Mouse (Mus musculus): ENCODE data around the gene Tyms. TPM values are rescaled to one million over a fixed set of nuclear protein-coding genes. Genes with fewer than 3 reads are reported as not detected.

Gene Tyms
- polyA plus RNA-seq, 1 experiment, result 30.0 TPM

- H3K4me1 ChIP-seq (ENCODE audit: control insufficient read depth, insufficient read depth, insufficient read length), result peaks cover 8% of the 10 kb centered on the region
- H3K27me3 ChIP-seq (ENCODE audit: control insufficient read depth, insufficient read depth, low read length), result peaks cover 8% of the 10 kb centered on the region
- H3K4me3 ChIP-seq (ENCODE audit: extremely low read depth, insufficient read depth, insufficient read length), result peak overlapping the region; percentile 43; the same call in 1 of the 2 replicates
- DNase-seq (ENCODE audit: low read depth in 1 of 2, low spot score in 2 of 2), result peak; percentile 23 to 34
- no peak overlapping the region for H3K27ac ChIP-seq (ENCODE audit: insufficient read depth, low read length)
- WGBS, result 3% methylated on average over 101 of the region's 103 CpGs
- TF ChIP-seq POLR2A (IDR thresholded peaks at IDR 0.05; ENCODE audit: low read depth, low read length), result no peak
- TF ChIP-seq CTCF (IDR thresholded peaks at IDR 0.05; ENCODE audit: extremely low read depth, insufficient read depth, insufficient read length, insufficient replicate concordance), result peak; percentile 33; the same call in 1 of the 2 replicates
- H3K36me3 ChIP-seq (ENCODE audit: control insufficient read depth, insufficient read depth, low read length), result peaks cover 4% of the 10 kb centered on the region
Measured at GRCm38 (mm10) chr5:30113881-30114760, 40.7 kb upstream of the Tyms start.

- H3K27ac ChIP-seq (ENCODE audit: insufficient read depth, low read length), result no peak overlapping the region
- peaks cover 8% of the 10 kb centered on the region for H3K4me1 ChIP-seq (ENCODE audit: control insufficient read depth, insufficient read depth, insufficient read length)
- no peak overlapping the region for H3K4me3 ChIP-seq (ENCODE audit: extremely low read depth, insufficient read depth, insufficient read length)
- no peak for DNase-seq (ENCODE audit: low read depth in 1 of 2, low spot score in 2 of 2)
- H3K36me3 ChIP-seq (ENCODE audit: control insufficient read depth, insufficient read depth, low read length), result no peaks in the 10 kb centered on the region; the same call in 1 of the 2 replicates
- no peak for TF ChIP-seq CTCF (IDR thresholded peaks at IDR 0.05; ENCODE audit: extremely low read depth, insufficient read depth, insufficient read length, insufficient replicate concordance)
- no peak for TF ChIP-seq POLR2A (IDR thresholded peaks at IDR 0.05; ENCODE audit: low read depth, low read length)
- H3K27me3 ChIP-seq (ENCODE audit: control insufficient read depth, insufficient read depth, low read length), result peaks cover 8% of the 10 kb centered on the region
- 93% methylated on average over 3 of the region's 3 CpGs for WGBS
Measured at GRCm38 (mm10) chr5:30112533-30113068, 39.2 kb upstream of the Tyms start.

GRCm38 (mm10) chr5:30111771-30112170, 38.4 kb upstream of the Tyms start:
- no peak for DNase-seq (ENCODE audit: low read depth in 1 of 2, low spot score in 2 of 2)
- Histone ChIP-seq H3K4me3 (ENCODE audit: extremely low read depth, insufficient read depth, insufficient read length) (no peak overlapping the region), H3K4me1 (ENCODE audit: control insufficient read depth, insufficient read depth, insufficient read length) (peaks cover 8% of the 10 kb centered on the region), H3K36me3 (ENCODE audit: control insufficient read depth, insufficient read depth, low read length) (no peaks in the 10 kb centered on the region), H3K27me3 (ENCODE audit: control insufficient read depth, insufficient read depth, low read length) (peaks cover 8% of the 10 kb centered on the region), H3K27ac (ENCODE audit: insufficient read depth, low read length) (no peak overlapping the region)
- TF ChIP-seq CTCF (IDR thresholded peaks at IDR 0.05; ENCODE audit: extremely low read depth, insufficient read depth, insufficient read length, insufficient replicate concordance), result no peak
- TF ChIP-seq POLR2A (IDR thresholded peaks at IDR 0.05; ENCODE audit: low read depth, low read length), result no peak
- 73% methylated on average over 3 of the region's 3 CpGs for WGBS

- no peaks in the 10 kb centered on the region for H3K36me3 ChIP-seq (ENCODE audit: control insufficient read depth, insufficient read depth, low read length)
- peaks cover 8% of the 10 kb centered on the region for H3K4me1 ChIP-seq (ENCODE audit: control insufficient read depth, insufficient read depth, insufficient read length)
- H3K27me3 ChIP-seq (ENCODE audit: control insufficient read depth, insufficient read depth, low read length), result peaks cover 8% of the 10 kb centered on the region
- TF ChIP-seq POLR2A (IDR thresholded peaks at IDR 0.05; ENCODE audit: low read depth, low read length) (no peak), CTCF (IDR thresholded peaks at IDR 0.05; ENCODE audit: extremely low read depth, insufficient read depth, insufficient read length, insufficient replicate concordance) (no peak)
- H3K27ac ChIP-seq (ENCODE audit: insufficient read depth, low read length), result no peak overlapping the region
- 4% methylated on average over 18 of the region's 18 CpGs for WGBS
- DNase-seq (ENCODE audit: low read depth in 1 of 2, low spot score in 2 of 2), result no peak
- H3K4me3 ChIP-seq (ENCODE audit: extremely low read depth, insufficient read depth, insufficient read length), result no peak overlapping the region
Measured at GRCm38 (mm10) chr5:30111126-30111525, 37.7 kb upstream of the Tyms start.

- Histone ChIP-seq H3K4me1 (ENCODE audit: control insufficient read depth, insufficient read depth, insufficient read length) (peaks cover 8% of the 10 kb centered on the region), H3K27ac (ENCODE audit: insufficient read depth, low read length) (no peak overlapping the region), H3K36me3 (ENCODE audit: control insufficient read depth, insufficient read depth, low read length) (no peaks in the 10 kb centered on the region), H3K27me3 (ENCODE audit: control insufficient read depth, insufficient read depth, low read length) (peaks cover 12% of the 10 kb centered on the region), H3K4me3 (ENCODE audit: extremely low read depth, insufficient read depth, insufficient read length) (no peak overlapping the region)
- WGBS, result 44% methylated on average over 22 of the region's 22 CpGs
- TF ChIP-seq POLR2A (IDR thresholded peaks at IDR 0.05; ENCODE audit: low read depth, low read length) (no peak), CTCF (IDR thresholded peaks at IDR 0.05; ENCODE audit: extremely low read depth, insufficient read depth, insufficient read length, insufficient replicate concordance) (no peak)
- no peak for DNase-seq (ENCODE audit: low read depth in 1 of 2, low spot score in 2 of 2)
Measured at GRCm38 (mm10) chr5:30110371-30111060, 37.1 kb upstream of the Tyms start.

- H3K27me3 ChIP-seq (ENCODE audit: control insufficient read depth, insufficient read depth, low read length), result peaks cover 17% of the 10 kb centered on the region
- no peak overlapping the region for H3K4me3 ChIP-seq (ENCODE audit: extremely low read depth, insufficient read depth, insufficient read length)
- no peak for TF ChIP-seq CTCF (IDR thresholded peaks at IDR 0.05; ENCODE audit: extremely low read depth, insufficient read depth, insufficient read length, insufficient replicate concordance)
- TF ChIP-seq POLR2A (IDR thresholded peaks at IDR 0.05; ENCODE audit: low read depth, low read length), result no peak
- peaks cover 11% of the 10 kb centered on the region for H3K4me1 ChIP-seq (ENCODE audit: control insufficient read depth, insufficient read depth, insufficient read length)
- WGBS, result 91% methylated on average over 2 of the region's 2 CpGs
- no peak overlapping the region for H3K27ac ChIP-seq (ENCODE audit: insufficient read depth, low read length)
- DNase-seq (ENCODE audit: low read depth in 1 of 2, low spot score in 2 of 2), result no peak
- no peaks in the 10 kb centered on the region for H3K36me3 ChIP-seq (ENCODE audit: control insufficient read depth, insufficient read depth, low read length)
Measured at GRCm38 (mm10) chr5:30109899-30110298, 36.5 kb upstream of the Tyms start.
